Mouse (Mus musculus): Measurements from ENCODE around the gene Rasgef1b.

GRCm38 (mm10) chr5:99752670-99753231 lies 23.9 kb upstream of the Rasgef1b start:
- TF ChIP-seq CTCF (IDR thresholded peaks at IDR 0.05; ENCODE audit: extremely low read depth, insufficient read depth, low read length), result no peak
- no peak for TF ChIP-seq POLR2A (IDR thresholded peaks at IDR 0.05; ENCODE audit: extremely low read depth, insufficient read depth, low read length)

Data from cortical plate, adult 2 months (tissue).